Comparison of ENCODE assay signal across 8 mouse cellular contexts in the genomic region with DNA sequence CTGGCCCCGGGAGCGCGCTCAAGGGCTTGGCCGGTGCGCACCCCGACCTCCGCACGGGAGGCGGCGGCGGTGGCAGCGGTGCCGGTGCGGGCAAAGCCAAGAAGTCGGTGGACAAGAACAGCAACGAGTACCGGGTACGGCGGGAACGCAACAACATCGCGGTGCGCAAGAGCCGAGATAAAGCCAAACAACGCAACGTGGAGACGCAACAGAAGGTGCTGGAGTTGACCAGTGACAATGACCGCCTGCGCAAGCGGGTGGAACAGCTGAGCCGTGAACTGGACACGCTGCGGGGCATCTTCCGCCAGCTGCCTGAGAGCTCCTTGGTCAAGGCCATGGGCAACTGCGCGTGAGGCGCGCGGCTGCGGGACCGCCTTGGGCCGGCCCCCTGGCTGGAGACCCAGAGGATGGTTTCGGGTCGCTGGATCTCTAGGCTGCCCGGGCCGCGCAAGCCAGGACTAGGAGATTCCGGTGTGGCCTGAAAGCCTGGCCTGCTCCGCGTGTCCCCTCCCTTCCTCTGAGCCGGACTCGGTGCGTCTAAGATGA. TPM values are rescaled to one million over a fixed set of nuclear protein-coding genes. Genes with fewer than 3 reads are reported as not detected.
DNase-seq lines count a peak whose midpoint lies in the region; ATAC-seq and TF ChIP-seq lines count a peak whose summit lies in the region.

No protein-coding gene starts in this region.

- DNase-seq in layer of hippocampus, adult 11-12 months (ENCODE audit: low spot score): no peak

- WGBS in bone marrow, adult 2 months: under 1% methylated on average over 53 of the region's 53 CpGs
- WGBS in forebrain, embryonic 13.5 days: under 1% methylated on average over 53 of the region's 53 CpGs
- under 1% methylated on average over 53 of the region's 53 CpGs for WGBS in hindbrain, embryonic 12.5 days
- under 1% methylated on average over 53 of the region's 53 CpGs for WGBS in limb, embryonic 13.5 days
- WGBS in neural tube, embryonic 15.5 days: under 1% methylated on average over 53 of the region's 53 CpGs

- H3K9ac ChIP-seq in forebrain, embryonic 13.5 days: peak overlapping the region; percentile 65
- peak overlapping the region; percentile 59 for H3K9ac ChIP-seq in hindbrain, embryonic 12.5 days
- peak overlapping the region; percentile 68 for H3K9ac ChIP-seq in limb, embryonic 13.5 days
- peak overlapping the region; percentile 56 for H3K9ac ChIP-seq in neural tube, embryonic 15.5 days (replicated peaks)

- peaks cover 65% of the 10 kb centered on the region for H3K27me3 ChIP-seq in erythroblast, embryonic 14.5 days (ENCODE audit: control insufficient read depth)
- H3K27me3 ChIP-seq in forebrain, embryonic 13.5 days: peaks cover 80% of the 10 kb centered on the region
- peaks cover 89% of the 10 kb centered on the region for H3K27me3 ChIP-seq in hindbrain, embryonic 12.5 days
- peaks cover 82% of the 10 kb centered on the region for H3K27me3 ChIP-seq in limb, embryonic 13.5 days
- peaks cover 64% of the 10 kb centered on the region for H3K27me3 ChIP-seq in neural tube, embryonic 15.5 days (replicated peaks)

- H3K4me2 ChIP-seq in forebrain, embryonic 13.5 days: peak overlapping the region; percentile 98
- H3K4me2 ChIP-seq in hindbrain, embryonic 12.5 days (replicated peaks): peak overlapping the region; percentile 96
- peak overlapping the region; percentile 95 for H3K4me2 ChIP-seq in limb, embryonic 13.5 days (replicated peaks)
- peak overlapping the region; percentile 100 for H3K4me2 ChIP-seq in neural tube, embryonic 15.5 days

- no peak for TF ChIP-seq POLR2A in bone marrow, adult 2 months (IDR thresholded peaks at IDR 0.05; ENCODE audit: borderline replicate concordance, control insufficient read depth, low read depth, low read length)

- peaks cover 3% of the 10 kb centered on the region; the same call in 1 of the 2 replicates for H3K9me3 ChIP-seq in erythroblast, embryonic 14.5 days (ENCODE audit: control insufficient read depth, low read length)
- no peaks in the 10 kb centered on the region for H3K9me3 ChIP-seq in forebrain, embryonic 13.5 days (replicated peaks)
- H3K9me3 ChIP-seq in hindbrain, embryonic 12.5 days (replicated peaks): no peaks in the 10 kb centered on the region
- no peaks in the 10 kb centered on the region for H3K9me3 ChIP-seq in limb, embryonic 13.5 days
- H3K9me3 ChIP-seq in neural tube, embryonic 15.5 days (replicated peaks): no peaks in the 10 kb centered on the region

- ATAC-seq in erythroblast, adult 5-6 weeks (replicated peaks; ENCODE audit: low FRiP score, poor library complexity, severe bottlenecking): no peak
- no peak for ATAC-seq in forebrain, embryonic 13.5 days
- no peak for ATAC-seq in hindbrain, embryonic 12.5 days (ENCODE audit: low FRiP score)
- no peak for ATAC-seq in limb, embryonic 13.5 days (ENCODE audit: low FRiP score, low read depth)
- no peak for ATAC-seq in neural tube, embryonic 15.5 days (ENCODE audit: low FRiP score)

- peaks cover 3% of the 10 kb centered on the region; the same call in 1 of the 2 replicates for H3K36me3 ChIP-seq in erythroblast, embryonic 14.5 days (ENCODE audit: control insufficient read depth)
- H3K36me3 ChIP-seq in forebrain, embryonic 13.5 days (ENCODE audit: poor library complexity, severe bottlenecking): no peaks in the 10 kb centered on the region
- H3K36me3 ChIP-seq in hindbrain, embryonic 12.5 days: no peaks in the 10 kb centered on the region
- no peaks in the 10 kb centered on the region for H3K36me3 ChIP-seq in limb, embryonic 13.5 days
- no peaks in the 10 kb centered on the region for H3K36me3 ChIP-seq in neural tube, embryonic 15.5 days

- H3K4me1 ChIP-seq in erythroblast, embryonic 14.5 days (ENCODE audit: control insufficient read depth): no peaks in the 10 kb centered on the region
- H3K4me1 ChIP-seq in bone marrow, adult 2 months (ENCODE audit: control insufficient read depth, insufficient read depth, low read length): no peaks in the 10 kb centered on the region; the same call in none of the 2 replicates
- H3K4me1 ChIP-seq in forebrain, embryonic 13.5 days: peaks cover 47% of the 10 kb centered on the region
- H3K4me1 ChIP-seq in hindbrain, embryonic 12.5 days: peaks cover 26% of the 10 kb centered on the region
- peaks cover 28% of the 10 kb centered on the region for H3K4me1 ChIP-seq in limb, embryonic 13.5 days
- H3K4me1 ChIP-seq in neural tube, embryonic 15.5 days: peaks cover 47% of the 10 kb centered on the region

- peak overlapping the region; percentile 61 for H3K4me3 ChIP-seq in erythroblast, embryonic 14.5 days (replicated peaks)
- peak overlapping the region; percentile 86 for H3K4me3 ChIP-seq in bone marrow, adult 2 months (replicated peaks; ENCODE audit: control insufficient read depth, low read depth, low read length)
- peak overlapping the region; percentile 57 for H3K4me3 ChIP-seq in forebrain, embryonic 13.5 days
- peak overlapping the region; percentile 45 for H3K4me3 ChIP-seq in hindbrain, embryonic 12.5 days
- H3K4me3 ChIP-seq in limb, embryonic 13.5 days: peak overlapping the region; percentile 62
- H3K4me3 ChIP-seq in neural tube, embryonic 15.5 days (replicated peaks): peak overlapping the region; percentile 53

- H3K27ac ChIP-seq in bone marrow, adult 2 months (ENCODE audit: control insufficient read depth, insufficient read depth, low read depth, low read length, poor library complexity): peak overlapping the region; percentile 77
- no peak overlapping the region for H3K27ac ChIP-seq in forebrain, embryonic 13.5 days
- no peak overlapping the region for H3K27ac ChIP-seq in hindbrain, embryonic 12.5 days
- H3K27ac ChIP-seq in limb, embryonic 13.5 days: no peak overlapping the region
- H3K27ac ChIP-seq in neural tube, embryonic 15.5 days (replicated peaks): no peak overlapping the region

- TF ChIP-seq CTCF in bone marrow, adult 2 months (IDR thresholded peaks at IDR 0.05; ENCODE audit: control insufficient read depth, insufficient read depth, low read length): no peak

RNA-seq across cellular contexts. Expression of gene Cebpa, which starts 1.1 kb away (rescaled TPM):
- polyA plus RNA-seq in erythroblast, embryonic 14.5 days (2012): 0.25 and 0.30 TPM in 2 replicates
- 11.5 and 20.9 TPM in 2 replicates for total RNA-seq in erythroblast, adult 5-6 weeks (2015; ENCODE audit: low replicate concordance)
- 3.5 and 5.7 TPM in 2 replicates for total RNA-seq in erythroblast, adult 5-6 weeks (2017; ENCODE audit: low replicate concordance)
- polyA plus RNA-seq in bone marrow, adult 2 months (2011; ENCODE audit: insufficient read depth, insufficient read length, low replicate concordance, missing spikeins): 8.9 and 14.2 TPM in 2 replicates
- polyA plus RNA-seq in forebrain, embryonic 13.5 days (2015; fragmentation: Nextera tagmentation; extraction: Ambion mirVana): 0.24 and 0.35 TPM in 2 replicates
- polyA plus RNA-seq in hindbrain, embryonic 12.5 days (2016; fragmentation: Nextera tagmentation; extraction: Ambion mirVana): 0.96 and 1.6 TPM in 2 replicates
- polyA plus RNA-seq in limb, embryonic 13.5 days (2015; fragmentation: Nextera tagmentation; extraction: Ambion mirVana): 2.0 and 2.2 TPM in 2 replicates
- 0.74 and 1.9 TPM in 2 replicates for polyA plus RNA-seq in neural tube, embryonic 15.5 days (2015; fragmentation: Nextera tagmentation; extraction: Ambion mirVana)
